Mouse (Mus musculus) frontal cortex, postnatal 25 days (tissue): ENCODE results near the gene Etnk2.
A peak's percentile ranks its signal among the peaks of the same experiment; 100 is the strongest.

Experiments used
- DNase-seq, 2 experiments: peaks; one replicate each; pipeline ENCODE4 v3.0.0; 2022; ENCODE audit warnings: low spot score in 2 of 2

Gene Etnk2

DNA sequence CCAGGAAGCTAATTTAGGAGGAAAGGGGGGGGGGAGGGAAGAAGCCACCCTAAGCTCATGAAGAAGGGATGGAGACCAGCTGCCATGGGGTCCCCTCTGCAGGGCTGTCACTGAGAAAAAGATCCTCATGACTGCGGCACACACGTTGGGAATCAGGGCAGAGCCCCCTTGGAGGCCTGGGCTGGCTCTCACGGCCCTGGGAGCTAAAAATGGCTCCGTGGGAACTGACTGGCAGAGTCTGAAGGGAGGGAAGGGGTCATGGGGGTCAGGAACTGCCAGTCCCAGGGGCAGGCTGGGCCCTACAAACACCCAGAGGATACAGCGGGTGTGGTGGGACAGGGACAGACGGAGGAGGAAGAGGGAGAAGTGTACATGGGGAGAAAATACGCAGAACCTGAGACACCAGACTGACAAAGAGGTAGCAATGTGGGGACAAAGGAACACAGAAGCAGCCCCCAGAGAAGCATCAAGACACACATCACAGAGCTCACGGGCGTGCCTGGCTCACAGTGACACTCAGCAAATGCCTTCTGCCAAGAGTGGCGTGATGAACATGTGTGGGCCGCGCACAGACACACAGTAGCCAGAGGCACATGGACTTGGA, 19.3 kb downstream of the Etnk2 start:
- DNase-seq, result no peak

GRCm38 (mm10) chr1:133383157-133383783, 19.9 kb downstream of the Etnk2 start:
- DNase-seq, result no peak

DNA sequence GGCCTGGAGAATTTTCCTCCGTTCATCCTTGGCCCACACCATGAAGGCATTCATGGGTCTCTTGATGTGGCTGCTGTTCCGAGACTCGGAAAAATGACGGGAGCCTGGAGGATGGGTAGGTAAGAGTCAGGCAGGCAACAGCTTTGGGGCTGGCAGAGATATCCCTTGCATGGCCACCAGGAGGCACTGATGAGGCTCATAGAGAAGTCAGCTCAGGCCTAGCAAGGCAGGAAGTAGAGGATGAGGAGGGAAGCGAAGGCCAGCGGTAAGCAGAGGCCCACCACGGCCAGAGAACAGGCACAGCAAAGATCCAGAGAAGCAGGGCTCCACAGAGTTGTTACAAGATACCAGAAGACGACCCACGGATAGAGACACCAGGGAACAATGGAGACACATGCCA, 22.1 kb downstream of the Etnk2 start:
- DNase-seq, result peak; percentile 49 to 50

DNA sequence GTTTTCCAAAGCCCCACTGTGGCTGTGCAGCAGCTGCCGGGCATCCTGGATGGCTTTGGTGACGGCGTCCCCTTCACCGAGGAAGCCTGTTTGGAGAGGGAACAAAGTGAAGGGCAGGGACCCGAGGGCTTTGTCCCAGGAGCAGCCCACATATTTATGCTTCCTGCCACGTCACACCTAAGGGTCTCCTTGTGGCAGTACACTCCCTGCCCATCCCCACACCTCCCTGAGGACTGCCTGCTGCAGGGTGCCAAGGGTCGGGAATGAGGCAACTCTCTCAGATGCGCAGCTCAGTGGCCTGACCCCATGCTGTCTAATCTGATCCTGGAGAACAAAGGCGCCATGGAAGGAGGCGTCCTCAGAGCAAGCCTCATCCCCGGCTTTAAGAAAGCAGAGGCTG, 22.8 kb downstream of the Etnk2 start:
- DNase-seq, result no peak

DNA sequence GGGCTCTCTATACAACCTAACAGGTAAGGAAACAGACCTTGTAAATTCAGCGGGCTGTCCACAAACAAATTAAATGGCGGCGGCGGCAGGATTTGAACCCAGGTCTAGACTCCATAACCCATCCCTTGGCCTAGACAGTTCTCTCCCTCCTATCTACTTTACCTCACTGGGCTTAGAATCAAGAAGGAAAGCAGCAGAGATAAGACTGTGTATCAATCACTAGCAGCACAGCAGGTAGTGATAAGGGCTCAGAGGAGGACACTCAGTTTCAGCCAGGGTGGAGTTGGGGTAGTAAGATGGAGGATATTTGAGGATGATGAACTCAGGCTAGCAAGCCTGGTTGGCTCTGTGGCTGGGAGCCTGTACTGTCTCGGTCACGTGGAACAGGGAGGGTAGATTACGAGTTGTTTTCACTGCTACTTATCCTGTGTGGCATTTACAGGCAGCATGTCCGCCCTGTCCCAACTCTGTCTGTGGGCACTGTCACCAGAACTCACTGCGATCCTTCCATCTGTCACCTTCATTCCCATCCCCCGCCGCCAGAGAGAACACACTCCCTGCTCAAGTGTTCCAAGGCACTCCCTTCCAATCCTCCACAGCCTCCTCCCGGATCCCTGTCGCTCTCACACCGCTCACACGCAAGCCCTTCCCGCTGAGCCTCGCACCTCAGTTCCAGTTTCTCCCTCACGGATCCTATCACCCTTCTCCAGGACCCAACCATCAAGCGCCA, 24.3 kb downstream of the Etnk2 start:
- no peak for DNase-seq

GRCm38 (mm10) chr1:133394702-133395101, 31.3 kb downstream of the Etnk2 start:
- no peak for DNase-seq

GRCm38 (mm10) chr1:133396693-133397092, 33.3 kb downstream of the Etnk2 start:
- DNase-seq, result no peak

DNA sequence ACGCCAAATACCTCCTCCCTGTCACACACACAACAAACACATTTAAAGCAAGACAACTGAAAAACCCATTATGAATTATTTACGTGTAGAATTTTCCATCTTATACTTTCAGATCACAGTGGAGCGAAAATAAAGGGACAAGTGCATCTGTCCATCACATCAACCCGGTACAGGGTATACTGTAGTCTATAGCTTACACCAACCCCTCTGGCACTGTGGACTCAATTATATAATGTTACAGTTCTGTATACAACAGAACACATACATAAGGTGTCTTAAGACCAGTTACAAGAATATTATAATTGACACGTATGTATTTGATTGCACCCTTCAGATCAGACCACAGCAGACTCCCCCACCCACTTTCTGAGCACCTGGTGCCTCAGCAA, 33.7 kb downstream of the Etnk2 start:
- DNase-seq, result no peak

DNA sequence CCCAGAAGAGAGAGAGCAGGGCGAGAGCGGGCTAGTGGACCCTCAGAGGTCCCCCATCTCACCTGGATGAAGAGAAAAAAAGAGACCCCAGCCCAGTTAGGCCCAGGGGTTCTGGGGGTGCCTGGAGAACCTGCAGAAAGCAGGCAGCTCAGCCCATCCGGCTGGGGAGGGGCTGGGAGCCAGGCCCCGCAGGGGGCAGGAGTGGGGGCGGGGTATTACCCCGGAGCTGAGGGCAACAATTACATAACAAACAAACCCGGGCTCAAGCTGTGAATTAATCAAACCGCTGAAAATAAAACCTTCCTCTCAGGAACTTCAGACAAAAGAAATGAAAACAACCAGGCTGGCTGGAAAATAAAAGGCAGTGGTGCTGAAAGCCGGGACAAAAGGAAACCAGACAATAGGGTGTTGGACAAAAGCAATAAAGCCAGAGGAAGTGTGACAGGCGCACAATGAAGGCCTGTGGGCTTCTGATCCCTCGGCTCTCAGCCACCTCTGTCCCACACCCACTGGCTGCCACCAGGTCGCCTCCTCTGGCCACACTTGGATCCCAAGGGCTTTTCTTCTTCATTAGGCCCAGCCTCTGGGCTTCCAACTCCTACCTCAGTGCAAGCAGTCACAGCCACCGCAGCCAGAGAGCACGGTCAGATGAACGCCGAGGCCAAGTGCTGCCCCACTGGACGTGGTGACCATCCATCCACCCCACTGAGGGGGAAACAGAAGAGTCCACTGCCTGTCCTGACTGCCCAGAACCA, 34.3 kb downstream of the Etnk2 start:
- no peak for DNase-seq

DNA sequence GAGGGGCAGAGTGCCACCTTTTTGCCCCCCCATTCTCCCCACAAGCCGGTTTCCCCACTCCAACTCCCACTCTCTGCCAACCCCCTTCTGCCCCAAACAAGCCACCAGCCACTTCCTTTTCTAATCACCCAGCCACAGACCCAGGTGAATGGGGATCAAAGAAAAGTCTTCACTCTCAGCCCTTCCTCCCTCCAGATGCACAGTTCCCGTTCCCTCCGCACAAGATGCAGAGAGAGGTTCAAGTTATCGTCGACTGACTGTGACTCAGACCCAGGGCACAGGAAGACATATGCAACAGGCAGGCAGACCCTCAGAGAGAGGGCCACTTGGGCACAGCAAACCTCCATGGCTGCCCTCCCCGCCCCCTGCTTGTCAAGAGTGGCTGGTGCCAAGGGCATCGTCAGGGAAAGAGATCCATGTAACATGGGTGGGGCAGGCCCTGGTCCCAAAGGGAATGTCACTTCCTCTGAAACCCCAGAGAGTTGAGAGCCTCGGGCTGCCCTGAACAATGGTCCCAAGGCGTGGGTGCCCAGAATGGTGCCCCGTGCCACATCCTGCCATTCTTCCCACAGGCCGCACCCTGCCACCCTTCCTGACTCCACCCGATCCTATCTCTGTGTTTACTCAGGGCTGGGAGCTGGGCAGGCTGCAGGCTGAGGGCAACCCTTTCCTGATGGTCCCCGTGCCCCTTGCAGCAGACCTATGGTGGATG, 36.8 kb downstream of the Etnk2 start:
- no peak for DNase-seq

DNA sequence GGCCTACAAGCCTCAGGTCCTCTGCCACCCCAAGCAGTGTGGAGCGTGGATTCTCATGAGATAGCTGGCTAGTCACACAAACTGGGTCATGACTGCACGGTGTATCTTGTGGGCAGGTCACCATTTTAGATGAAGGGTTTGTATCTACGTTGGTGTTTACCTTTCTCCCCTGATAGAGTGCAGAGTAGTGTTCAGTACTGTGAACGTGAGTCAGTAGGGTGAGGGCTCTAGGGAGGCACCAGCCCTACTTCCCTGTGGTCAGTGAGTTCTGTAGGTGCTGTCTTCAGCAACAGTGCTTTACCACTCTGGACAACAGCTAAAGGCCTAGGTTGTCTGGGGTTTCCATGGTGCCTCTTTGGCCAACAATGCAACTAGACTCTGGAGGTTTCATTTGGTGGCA, 40.6 kb downstream of the Etnk2 start:
- no peak for DNase-seq

DNA sequence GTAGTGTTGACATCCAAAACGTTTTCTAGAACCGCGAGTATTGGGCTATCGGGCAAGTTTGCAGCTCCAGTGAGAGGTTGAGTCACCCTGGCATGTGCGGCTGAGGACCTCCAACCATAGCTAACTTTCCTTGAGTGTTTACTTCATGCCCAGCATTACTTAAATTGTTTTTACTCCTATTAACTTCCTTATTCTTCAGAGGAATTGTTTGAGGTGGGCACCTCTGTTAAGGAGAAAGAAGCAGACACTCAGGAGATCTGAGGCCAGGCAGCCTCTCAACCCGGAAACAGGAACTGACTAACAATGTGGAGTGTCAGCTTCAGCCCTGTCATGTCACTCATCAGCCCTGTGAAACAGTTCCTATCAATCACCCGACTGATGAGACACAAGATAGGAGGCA, 43.2 kb downstream of the Etnk2 start:
- no peak for DNase-seq

- DNase-seq, result no peak
Observed at GRCm38 (mm10) chr1:133407436-133407835, 44.1 kb downstream of the Etnk2 start.

GRCm38 (mm10) chr1:133408321-133408720, 44.9 kb downstream of the Etnk2 start:
- DNase-seq, result no peak

DNA sequence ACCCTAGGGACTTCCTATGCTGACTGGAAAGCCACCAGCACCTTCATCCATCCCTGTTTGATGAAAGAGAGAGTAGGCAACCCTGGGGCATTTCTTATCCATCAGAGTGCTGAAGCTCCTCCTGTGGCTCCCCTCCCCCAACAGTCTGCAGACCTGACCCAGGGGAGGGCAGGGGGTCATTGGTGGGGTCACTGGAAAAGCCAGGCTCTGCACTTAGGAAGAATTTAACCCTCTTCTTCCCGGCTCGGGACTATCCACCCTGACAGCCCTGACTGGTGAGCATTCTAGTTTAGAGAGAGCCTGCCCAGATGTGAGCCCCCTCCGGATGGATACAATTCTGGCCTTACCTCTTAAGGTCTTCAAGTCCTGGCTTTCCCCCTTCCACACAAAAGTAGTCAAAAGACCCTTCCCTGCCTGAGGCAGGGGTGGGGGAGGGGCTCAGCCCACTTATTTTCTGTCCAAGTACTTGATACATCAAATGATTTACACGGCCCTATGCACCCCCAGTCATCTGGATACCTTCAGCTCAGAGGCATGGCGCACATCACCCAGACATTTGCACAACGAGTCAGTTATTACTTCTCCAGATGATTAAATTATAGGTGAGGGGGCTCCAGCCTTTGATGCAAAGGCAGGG, 45.6 kb downstream of the Etnk2 start:
- DNase-seq, result no peak

DNA sequence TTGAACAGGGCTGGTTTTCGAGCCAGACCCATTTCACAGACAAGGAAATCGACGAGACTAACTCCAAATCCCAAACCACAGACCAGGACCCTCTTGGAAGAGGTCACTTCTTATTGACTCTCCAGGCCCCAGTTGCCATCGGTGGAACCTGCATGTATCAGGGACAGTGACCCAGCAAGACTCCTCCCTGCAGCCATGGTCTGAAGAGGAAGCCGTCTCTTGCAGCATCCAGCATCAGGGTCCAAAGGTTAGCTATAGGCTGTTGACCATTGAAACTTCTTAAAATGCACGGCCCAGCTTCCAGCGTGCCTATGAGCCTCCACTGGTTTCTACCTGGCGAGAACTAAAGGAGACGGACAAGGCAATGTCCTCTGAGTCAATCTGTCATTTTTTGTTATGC, 46.4 kb downstream of the Etnk2 start:
- DNase-seq, result no peak

- DNase-seq, result no peak
Observed at GRCm38 (mm10) chr1:133411506-133412147, 48.3 kb downstream of the Etnk2 start.

DNA sequence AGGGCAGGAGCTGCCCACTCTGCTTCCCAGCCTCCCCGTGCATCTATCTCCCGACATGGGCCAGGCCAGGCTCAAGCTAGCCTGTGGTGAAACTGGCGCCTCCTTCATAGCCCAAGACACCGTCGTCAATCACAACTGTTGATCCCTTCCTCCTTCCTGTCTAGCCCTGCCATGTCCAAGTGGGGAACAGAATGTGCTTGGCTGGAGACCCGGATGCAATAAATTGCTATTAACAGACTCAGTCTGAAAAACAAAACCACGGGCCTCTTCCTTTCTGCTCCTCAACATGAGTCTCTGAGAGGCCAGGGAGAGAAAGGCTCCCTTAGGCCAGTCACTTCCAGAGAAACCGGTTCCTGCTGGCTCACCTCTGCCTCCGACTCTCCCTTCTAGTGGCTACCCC, 49.6 kb downstream of the Etnk2 start:
- no peak for DNase-seq

DNA sequence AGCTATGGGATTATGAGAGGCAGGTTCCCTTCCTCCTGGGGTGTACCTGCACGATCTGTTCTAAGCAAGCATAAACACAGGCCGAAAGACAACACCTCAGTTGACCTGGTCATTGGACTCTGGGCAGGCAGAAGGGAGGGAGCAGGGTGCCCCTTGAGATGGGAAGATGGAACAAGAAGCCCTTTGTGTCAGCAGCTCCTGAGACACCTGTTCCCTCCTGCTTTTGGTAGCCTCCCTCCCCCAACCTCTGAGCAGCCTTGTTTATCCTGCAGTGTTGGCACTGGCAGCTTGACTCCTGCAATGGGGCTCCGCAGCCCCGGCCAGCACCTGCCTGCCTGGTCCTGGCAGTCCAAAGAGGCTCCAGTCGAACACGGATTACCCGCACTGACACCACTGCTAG, 51.7 kb downstream of the Etnk2 start:
- DNase-seq, result no peak

DNA sequence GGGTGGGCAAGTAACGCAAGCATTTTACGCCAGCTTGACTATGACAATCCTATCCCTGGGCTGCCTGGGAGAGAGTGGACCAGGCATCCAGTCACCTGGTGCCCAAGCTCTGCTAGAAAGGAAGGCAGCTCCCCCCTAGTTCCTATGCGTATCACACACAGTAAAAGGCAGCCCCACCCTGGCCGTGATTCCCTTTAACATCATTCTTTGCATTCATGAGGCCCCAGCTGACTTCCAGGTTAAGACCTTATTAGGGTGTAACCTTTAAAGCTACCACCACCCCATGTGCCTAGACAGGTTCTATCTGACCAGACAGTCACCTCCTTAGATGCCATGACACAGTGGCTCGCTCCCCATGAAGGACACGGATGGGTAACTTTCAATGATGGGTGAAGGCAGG, 52.1 kb downstream of the Etnk2 start:
- no peak for DNase-seq

DNA sequence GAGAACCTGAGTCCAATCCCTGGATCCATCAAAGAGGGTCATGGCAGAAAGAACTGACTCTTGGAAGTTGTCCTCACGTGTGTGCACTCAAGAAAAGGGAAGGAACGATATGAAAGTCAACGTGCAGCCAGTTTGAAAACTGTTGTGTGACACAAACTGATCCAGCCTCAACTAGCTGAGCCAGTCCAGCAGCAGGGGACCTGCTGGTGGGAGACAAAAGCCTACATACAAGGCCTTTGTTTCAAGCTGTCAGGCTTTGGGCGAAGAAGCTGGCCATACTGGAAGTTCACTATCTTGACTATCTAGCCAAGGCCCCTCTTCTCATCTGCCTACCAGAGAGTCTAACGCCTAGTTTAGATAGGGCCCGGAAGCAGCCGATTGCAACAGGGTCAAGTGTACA, 53.1 kb downstream of the Etnk2 start:
- no peak for DNase-seq
